Mouse (Mus musculus) macrophage (primary cell): Measurements from ENCODE around the gene Chrm3. TPM values are rescaled to one million over a fixed set of nuclear protein-coding genes. Genes with fewer than 3 reads are reported as not detected.

Experiments
- H3K27ac ChIP-seq: fragments of 350-480 bp; formaldehyde crosslinking; 2 replicates; pipeline ENCODE4 v1.9.0; 2021
- H3K36me3 ChIP-seq: fragments of 350-480 bp; formaldehyde crosslinking; 2 replicates; pipeline ENCODE4 v1.9.0; 2021; ENCODE audit errors: inconsistent target
- H3K4me3 ChIP-seq: fragments of 350-480 bp; formaldehyde crosslinking; 2 replicates; pipeline ENCODE4 v1.9.0; 2021; ENCODE audit errors: inconsistent target
- H3K79me2 ChIP-seq: fragments of 350-480 bp; formaldehyde crosslinking; 2 replicates; pipeline ENCODE4 v1.9.0; 2021; ENCODE audit errors: inconsistent target
- WGBS: methylation state at CpG from one replicate; pipeline ENCODE4 v1.1.7; 2026; ENCODE audit warnings: inconsistent platforms; ENCODE audit not compliant: missing documents; 5-methylcytosine and 5-hydroxymethylcytosine counted together
- polyA plus RNA-seq: library from polyadenylated mRNA; stranded (reverse); fragments of 250-400 nt; gene quantifications from 3 replicates; pipeline ENCODE4 v1.2.4, GENCODE M21; 2018; ENCODE audit warnings: inconsistent platforms

The Chrm3 gene
- polyA plus RNA-seq, 1 experiment from 2014 or later = not detected

DNA sequence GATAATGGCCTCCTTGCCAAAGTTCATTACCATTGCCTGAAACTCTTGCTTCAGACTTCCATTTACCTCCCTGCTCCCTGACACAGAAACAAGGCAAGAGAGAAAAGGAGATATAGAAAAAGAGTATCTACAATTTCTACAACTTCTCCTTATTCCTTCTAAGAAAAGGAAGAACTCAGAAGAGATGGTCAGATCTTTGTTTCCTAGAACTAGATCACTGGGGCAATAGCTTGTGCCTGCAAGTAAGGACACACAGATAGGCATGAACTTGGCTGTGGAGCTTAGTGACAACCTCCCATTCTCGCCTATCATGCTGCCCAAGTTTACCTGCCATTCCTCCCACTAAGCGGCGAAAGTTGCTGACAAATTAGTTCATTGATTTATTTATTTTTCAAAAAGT lies 96.9 kb downstream of the Chrm3 start:
- H3K4me3 ChIP-seq = no peak overlapping the region
- H3K79me2 ChIP-seq = no peaks in the 10 kb centered on the region
- H3K27ac ChIP-seq = no peak overlapping the region
- no peaks in the 10 kb centered on the region for H3K36me3 ChIP-seq
- 99% methylated on average over 3 of the region's 3 CpGs for WGBS

DNA sequence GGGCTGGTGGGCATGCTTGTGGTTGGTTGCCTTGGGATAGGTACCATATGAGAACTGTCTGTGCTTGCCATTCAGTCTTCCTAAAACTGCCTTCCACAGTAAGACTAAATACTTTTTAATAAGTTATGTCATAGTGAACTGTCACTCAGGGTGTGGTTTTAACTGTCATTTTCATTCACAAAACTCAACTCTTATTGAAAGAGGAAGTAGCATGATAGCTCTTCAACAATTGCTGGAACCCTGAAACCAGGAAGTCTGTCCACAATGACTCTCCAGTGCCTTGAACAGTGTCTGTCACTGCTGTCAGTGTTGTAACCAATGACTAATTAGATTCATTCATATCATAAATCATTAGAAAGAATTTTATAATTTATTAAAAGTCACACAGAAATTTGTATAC lies 107.6 kb downstream of the Chrm3 start:
- Histone ChIP-seq H3K4me3 (no peak overlapping the region), H3K36me3 (no peaks in the 10 kb centered on the region)

DNA sequence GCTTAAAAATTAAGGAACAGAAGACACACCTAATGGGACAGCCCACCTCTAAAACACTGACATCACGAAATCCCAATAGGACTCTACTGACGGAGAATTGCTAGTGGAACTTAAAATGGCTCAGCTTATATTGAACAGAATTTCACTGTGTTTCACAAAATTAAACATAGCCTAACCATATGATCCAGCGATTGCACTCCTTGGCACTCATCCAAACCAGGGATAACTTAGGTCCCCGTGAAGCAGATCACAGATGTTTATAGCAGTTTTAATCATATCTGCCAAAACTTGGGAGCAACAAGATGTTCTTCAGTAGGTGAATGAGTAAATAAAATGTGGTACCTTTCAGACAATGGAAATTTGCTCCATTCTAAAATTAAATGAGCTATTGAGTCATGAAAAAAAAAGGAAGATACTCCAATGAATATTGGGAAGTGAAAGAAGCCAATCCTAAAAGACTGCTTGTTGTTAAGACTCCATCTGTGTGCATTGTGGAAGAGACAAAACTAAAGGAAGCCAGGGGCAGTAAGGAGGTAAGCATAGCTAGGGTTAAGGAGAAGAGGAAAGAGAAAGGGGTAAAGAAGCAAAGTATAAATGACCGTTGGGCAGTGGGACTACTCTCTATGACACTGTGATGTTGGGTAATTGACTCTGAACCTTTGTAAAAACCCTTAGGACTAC lies 109.0 kb downstream of the Chrm3 start:
- no peak overlapping the region for H3K27ac ChIP-seq
- no peaks in the 10 kb centered on the region for H3K36me3 ChIP-seq
- no peak overlapping the region for H3K4me3 ChIP-seq
- WGBS = 53% methylated on average over 5 of the region's 5 CpGs
- no peaks in the 10 kb centered on the region for H3K79me2 ChIP-seq

More for the DNA sequence above, 107.6 kb downstream of the Chrm3 start:
- Histone ChIP-seq H3K79me2 (no peaks in the 10 kb centered on the region), H3K27ac (no peak overlapping the region)

DNA sequence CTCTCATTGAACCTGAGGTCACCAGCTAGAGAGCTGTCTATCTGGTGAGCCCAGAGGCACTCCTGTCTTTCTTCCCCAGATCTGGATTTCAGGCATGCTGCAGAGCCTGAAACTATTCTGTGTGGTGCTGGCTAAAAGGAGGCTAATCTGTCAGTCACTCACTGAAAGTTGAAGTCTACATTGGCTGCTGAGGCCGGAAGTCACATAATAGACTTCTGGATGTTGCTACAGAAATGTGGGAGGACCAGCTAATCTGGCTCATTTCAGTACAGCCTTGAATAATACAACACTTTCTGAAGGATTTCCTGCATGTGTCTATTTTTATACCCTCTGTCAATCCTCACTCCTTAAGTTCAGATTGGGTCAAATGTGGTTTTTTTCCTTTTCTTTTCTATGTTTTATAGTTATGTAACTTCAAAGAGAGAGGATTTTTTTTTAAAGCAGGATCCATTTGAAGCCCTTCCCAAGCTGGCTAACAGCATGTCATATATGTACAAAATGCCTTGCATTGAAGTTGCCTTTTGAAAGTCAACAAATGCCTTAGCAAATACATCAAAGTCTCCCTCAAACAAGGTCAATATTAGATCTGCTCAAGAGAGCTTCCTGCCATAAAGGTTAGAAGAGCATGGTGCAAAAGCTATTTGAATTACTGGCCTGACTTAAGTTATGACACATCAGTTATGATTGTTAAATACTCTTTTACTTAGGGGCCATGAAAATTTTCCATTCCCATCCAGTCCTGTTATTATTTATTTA lies 116.2 kb downstream of the Chrm3 start:
- 5% methylated on average over 1 of the region's 1 CpGs for WGBS
- H3K4me3 ChIP-seq = no peak overlapping the region
- H3K27ac ChIP-seq = no peak overlapping the region
- H3K79me2 ChIP-seq = no peaks in the 10 kb centered on the region
- no peaks in the 10 kb centered on the region for H3K36me3 ChIP-seq

DNA sequence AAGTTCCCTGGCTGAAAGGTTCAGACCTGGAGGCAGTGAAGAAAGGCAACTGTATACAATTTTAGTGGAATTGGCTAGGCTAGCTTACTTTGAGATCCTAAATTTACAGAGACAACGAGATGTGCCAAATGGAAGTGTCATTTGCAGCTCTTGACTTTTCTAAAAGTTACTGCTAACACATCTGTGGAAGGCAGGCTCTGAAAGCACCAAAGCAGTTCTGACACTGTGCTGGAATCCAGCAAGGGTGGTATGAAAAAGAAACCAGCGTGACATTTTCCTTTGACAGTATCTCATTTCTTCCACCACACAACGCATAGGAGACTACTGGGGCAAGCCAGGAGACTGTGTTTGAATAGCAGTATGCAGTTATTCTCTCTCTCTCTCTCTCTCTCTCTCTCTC lies 120.4 kb downstream of the Chrm3 start:
- Histone ChIP-seq H3K36me3 (no peaks in the 10 kb centered on the region), H3K79me2 (no peaks in the 10 kb centered on the region), H3K4me3 (no peak overlapping the region), H3K27ac (no peak overlapping the region)
- WGBS = 95% methylated on average over 3 of the region's 3 CpGs

DNA sequence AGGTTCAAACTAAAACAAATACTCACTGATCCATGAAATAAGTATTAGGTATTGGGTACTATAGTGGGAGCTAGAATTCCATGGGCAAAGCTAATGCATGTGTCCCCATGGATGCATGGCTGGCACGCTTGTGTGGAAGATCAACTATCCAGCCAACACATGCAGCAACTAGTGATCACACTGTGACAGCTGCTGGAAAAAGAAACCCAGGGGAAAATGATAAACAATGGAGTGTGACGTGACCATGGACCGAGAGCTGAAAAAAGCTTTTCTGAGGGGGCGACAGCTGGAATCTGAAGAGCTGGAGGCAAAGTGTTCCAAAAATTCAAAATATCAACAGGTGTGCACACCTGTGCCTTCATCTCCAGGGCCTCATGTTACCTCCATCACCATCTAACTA lies 120.8 kb downstream of the Chrm3 start:
- Histone ChIP-seq H3K4me3 (no peak overlapping the region), H3K36me3 (no peaks in the 10 kb centered on the region), H3K27ac (no peak overlapping the region), H3K79me2 (no peaks in the 10 kb centered on the region)
- 96% methylated on average over 4 of the region's 4 CpGs for WGBS

DNA sequence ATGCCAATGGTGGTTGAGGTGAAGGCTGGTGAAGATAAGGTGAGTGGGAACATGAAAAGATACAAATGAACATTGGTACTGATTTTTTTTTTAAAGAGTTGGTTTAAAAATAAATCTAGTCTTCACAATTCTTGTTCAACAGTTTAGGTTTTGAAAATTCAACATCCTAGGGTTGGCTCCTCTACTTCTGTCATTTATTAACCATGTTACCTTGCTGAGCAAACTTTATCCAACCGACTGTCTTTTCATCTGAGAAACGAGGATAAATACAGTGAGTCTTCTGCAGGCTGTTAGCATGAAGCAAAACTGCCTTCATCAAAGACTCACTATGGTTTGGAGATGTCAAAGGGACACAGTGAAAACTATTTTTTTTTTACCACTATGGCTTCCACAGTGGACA lies 123.0 kb downstream of the Chrm3 start:
- H3K79me2 ChIP-seq = no peaks in the 10 kb centered on the region
- no peak overlapping the region for H3K4me3 ChIP-seq
- WGBS = 85% methylated on average over 2 of the region's 2 CpGs
- no peaks in the 10 kb centered on the region for H3K36me3 ChIP-seq
- no peak overlapping the region for H3K27ac ChIP-seq

DNA sequence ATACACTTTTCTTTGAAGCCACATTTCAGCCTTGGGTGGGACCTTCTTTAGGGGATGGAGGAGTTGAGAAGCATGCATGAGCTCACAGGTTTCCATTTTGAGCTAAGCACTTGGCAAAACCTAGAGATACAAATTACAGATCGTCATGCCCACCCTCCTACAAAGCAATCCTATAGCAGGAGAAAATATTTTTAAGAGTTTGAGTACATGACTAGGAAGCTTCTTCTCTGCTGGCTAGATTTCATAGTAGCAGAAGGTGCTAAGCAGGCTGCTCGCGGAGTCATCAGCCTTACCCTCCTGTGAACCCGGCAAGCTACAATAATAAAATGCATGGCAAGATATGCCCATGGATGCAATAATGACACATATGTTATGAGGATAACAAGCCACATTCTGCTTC lies 124.4 kb downstream of the Chrm3 start:
- Histone ChIP-seq H3K4me3 (no peak overlapping the region), H3K27ac (no peak overlapping the region), H3K79me2 (no peaks in the 10 kb centered on the region), H3K36me3 (no peaks in the 10 kb centered on the region)
- 95% methylated on average over 4 of the region's 4 CpGs for WGBS

DNA sequence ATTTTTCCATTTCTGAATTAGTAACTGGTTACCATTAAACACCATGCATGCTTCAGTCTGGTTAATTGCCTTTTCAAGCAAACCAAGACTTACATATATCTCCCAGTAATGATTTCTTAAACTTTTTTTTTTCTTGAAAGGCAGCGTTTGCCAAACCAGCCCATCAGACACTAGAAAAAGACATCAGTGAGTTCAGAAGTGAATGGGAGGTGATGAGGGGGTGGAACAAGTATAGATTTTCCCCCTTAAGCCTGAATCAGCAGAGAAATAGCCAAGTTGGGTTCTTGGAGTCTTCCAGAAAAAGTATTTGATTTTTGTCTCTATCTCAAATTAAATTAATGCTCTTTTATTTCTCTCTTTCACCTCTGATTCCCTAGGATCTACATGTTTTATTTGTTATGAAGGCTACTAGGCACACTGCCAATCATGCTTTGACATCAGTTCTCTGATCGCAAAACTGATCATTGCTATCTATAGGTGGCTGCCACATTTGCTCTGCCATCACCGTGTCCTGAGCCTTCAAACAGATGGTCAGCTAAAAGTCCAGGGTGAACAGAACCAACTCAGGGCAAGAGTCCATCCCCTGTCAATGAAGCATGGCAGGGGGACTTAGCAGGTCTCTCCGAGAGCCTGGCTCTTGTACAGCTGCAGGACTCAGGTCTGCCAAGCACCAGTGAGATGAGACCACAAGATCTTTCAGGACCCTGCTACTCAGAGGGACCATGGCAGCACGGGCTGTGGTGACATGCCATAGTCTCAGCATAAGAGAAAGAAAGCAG lies 125.1 kb downstream of the Chrm3 start:
- WGBS = 97% methylated on average over 5 of the region's 5 CpGs
- H3K36me3 ChIP-seq = no peaks in the 10 kb centered on the region
- H3K27ac ChIP-seq = no peak overlapping the region
- H3K79me2 ChIP-seq = no peaks in the 10 kb centered on the region
- H3K4me3 ChIP-seq = no peak overlapping the region

DNA sequence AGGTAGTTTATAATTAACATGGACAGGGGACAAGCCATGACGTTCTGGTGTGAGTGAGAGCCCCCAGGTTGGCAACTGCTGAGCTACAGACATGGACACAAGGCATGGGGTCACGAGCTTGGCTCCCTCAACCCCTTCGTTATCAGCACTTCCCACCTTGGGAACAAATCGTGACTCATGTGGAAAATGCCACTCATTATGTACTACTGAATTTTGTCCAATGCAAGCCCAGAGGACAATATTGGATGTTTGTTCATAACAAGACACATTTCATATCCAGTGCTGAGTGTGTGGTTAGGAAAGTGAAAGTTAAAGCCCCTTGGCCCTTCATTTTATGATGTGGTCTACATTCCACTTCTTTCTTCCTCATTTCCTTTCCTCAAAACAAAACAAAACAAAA lies 140.2 kb downstream of the Chrm3 start:
- Histone ChIP-seq H3K4me3 (no peak overlapping the region), H3K36me3 (no peaks in the 10 kb centered on the region), H3K27ac (no peak overlapping the region), H3K79me2 (no peaks in the 10 kb centered on the region)
- 42% methylated on average over 4 of the region's 4 CpGs for WGBS

DNA sequence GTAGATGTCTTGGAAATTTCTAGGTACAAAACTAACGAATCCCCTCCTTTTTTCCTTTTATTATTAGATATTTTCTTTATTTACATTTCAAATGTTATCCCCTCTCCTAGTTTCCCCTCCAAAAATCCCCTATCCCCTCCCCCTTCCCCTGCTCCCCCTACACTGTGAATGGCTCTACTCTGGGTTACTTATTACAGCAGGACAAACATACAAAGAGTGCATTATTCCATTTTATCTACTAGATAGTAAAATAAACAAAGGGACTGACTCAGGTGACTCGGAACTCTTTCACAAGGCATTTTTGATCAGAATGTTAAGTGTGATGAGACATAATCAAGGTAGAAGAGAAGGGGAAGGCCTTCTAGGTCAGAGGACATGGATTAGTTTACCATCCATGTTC lies 148.5 kb downstream of the Chrm3 start:
- 95% methylated on average over 2 of the region's 2 CpGs for WGBS
- Histone ChIP-seq H3K27ac (no peak overlapping the region), H3K4me3 (no peak overlapping the region), H3K79me2 (no peaks in the 10 kb centered on the region), H3K36me3 (no peaks in the 10 kb centered on the region)

DNA sequence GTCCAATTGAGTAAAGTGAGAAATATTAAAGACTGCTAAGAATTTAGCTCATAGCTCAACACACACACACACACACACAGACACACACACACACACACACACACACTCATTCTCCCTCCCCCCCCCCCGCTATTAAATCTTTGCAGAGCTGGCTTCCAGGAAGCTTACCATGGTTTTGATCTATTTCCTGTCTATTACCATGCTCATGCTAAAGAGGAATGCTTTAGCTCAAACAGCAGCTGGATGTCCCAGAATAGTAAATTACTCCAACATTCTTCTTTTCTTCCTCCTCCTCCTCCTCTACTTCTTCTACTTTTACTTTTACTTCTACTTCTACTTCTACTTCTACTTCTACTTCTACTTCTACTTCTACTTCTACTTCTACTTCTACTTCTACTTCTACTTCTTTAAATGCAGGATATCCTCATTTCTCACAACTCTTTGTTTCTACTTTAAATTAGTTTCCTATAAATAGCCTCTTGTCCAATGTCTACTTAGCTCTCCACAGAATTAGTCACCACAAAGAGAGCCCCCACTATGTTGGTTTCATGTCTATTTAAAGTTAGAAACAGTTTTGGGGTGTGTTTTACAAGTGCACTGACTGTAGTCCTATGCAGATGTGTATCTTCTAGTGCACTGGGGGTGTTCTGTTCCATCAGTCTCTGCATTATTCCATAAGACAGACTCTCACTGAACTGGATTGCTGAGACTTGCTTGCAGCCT lies 150.0 kb downstream of the Chrm3 start:
- no peak overlapping the region for H3K27ac ChIP-seq
- no peaks in the 10 kb centered on the region for H3K79me2 ChIP-seq
- no peak overlapping the region for H3K4me3 ChIP-seq
- no peaks in the 10 kb centered on the region for H3K36me3 ChIP-seq
- WGBS = no CpG with 5 or more reads among the region's 1 CpGs

DNA sequence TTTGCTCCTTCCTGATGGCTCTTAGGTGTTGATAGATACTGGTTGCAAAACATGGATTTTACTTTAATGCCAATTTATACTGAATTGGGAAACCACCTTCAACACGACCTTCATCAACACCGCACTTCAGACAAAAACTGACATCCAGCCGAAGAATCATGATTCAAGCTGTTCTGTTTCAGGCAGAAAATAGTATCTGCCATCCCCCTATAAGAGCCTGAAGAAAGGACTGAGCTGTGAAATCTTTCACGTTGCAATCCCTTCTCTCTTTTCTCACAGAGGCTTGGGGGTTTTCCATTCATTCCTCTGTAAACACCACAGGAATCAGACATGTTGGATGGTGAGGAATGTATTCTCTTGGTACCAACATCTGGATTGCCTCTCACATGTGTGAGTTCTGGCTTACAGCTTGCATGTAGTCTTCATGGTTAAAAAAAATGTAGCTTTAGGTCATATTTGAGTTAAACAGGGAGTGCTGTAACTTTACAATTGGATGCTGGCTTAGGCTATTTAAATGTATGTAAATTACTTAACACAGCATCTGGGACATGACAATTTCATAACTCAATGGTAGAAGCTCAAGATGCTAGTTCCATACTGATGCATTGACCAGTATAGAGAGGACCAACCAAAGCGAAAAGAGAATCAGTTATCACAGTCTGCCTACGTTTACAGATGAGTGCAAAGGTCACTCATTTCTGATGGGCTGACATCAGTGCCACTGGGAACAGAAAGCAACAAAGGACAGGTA lies 161.3 kb downstream of the Chrm3 start:
- H3K27ac ChIP-seq = no peak overlapping the region
- H3K4me3 ChIP-seq = no peak overlapping the region
- 92% methylated on average over 6 of the region's 6 CpGs for WGBS
- no peaks in the 10 kb centered on the region for H3K36me3 ChIP-seq
- no peaks in the 10 kb centered on the region for H3K79me2 ChIP-seq

DNA sequence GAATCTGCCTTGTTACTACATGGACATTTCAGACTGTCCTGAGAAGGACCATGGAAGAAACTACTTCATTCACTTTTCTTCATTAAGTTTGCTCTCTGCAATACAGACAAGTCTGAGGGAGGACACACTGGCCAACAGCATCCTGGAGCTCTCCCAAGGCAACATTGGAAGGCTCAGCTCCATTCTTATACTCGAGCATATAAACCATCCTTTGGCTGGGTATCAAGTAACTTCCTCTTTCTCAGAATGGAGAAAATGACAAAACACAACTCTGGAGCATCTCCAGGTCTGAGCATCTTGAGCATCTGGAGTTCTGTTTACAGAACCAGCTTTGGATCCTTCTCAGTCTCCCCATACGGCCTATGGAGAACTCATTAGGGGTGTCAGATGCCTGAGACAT lies 170.8 kb downstream of the Chrm3 start:
- H3K4me3 ChIP-seq = no peak overlapping the region
- no peaks in the 10 kb centered on the region for H3K36me3 ChIP-seq
- H3K79me2 ChIP-seq = no peaks in the 10 kb centered on the region
- H3K27ac ChIP-seq = no peak overlapping the region
- 66% methylated on average over 2 of the region's 2 CpGs for WGBS
